Mouse (Mus musculus) spleen, adult 2 months (tissue): ENCODE data around the gene Rgs16.

Experiments used
- CTCF ChIP-seq: fragments of 200-500 bp; IDR thresholded peaks from 2 replicates; pipeline ENCODE4 v1.5.1; 2011; ENCODE audit warnings: mild to moderate bottlenecking, inconsistent platforms; ENCODE audit not compliant: insufficient read depth, insufficient read length, insufficient replicate concordance; ENCODE audit errors: extremely low read depth
- POLR2A ChIP-seq: fragments of 200-500 bp; IDR thresholded peaks from 2 replicates; pipeline ENCODE4 v1.6.1; 2011; ENCODE audit warnings: low read depth, low read length, inconsistent platforms

DNA sequence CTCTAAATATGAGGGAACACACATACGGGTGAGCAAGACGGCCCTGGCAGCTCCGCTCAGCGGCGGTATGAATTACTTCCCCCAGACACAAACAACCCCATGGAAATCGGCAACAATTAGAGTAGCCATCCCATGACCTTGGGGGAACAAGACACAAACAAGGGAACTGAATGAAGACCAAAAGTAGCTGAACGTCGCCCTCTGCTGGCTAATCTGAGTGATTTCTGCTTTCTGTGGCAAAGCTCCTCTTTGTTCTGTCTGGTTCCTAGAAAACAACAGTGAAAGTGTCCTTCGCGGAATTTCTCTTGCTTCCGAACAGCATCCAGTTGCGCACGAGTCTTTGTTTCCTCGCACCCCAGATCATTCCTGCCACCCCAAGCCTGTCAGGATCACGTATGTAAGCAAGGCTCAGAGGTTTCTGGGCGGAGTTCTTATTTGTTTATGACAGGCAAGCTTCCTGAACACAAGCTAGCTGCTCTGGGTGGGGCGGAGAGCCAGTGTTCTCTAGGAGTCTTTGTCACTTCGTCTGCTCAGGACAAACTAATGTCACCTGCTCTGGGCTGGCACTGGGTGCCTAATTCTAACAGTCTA, 9.2 kb downstream of the Rgs16 start, which contains the start of gene Rnasel:
- no peak for TF ChIP-seq POLR2A
- TF ChIP-seq CTCF, result peak; percentile 62; the same call in 1 of the 2 replicates
